Mouse (Mus musculus) limb, embryonic 15.5 days (tissue): ENCODE measurements around the gene Slc9a6. TPM values are rescaled to one million over a fixed set of nuclear protein-coding genes. Genes with fewer than 3 reads are reported as not detected.

ENCODE experiments used
- ATAC-seq: fragments of 200-750 bp; cut with Nextera tagmentation; 2 replicates; pipeline ENCODE4 v1.8.0; 2017; ENCODE audit warnings: low read depth, moderate TSS enrichment; ENCODE audit not compliant: insufficient number of reproducible peaks, low FRiP score, low TSS enrichment
- H3K27ac ChIP-seq: fragments of 300-500 bp; sonication (generic); 2 replicates; pipeline ENCODE4 v1.5.1; 2015; ENCODE audit warnings: moderate library complexity, mild to moderate bottlenecking, inconsistent platforms
- H3K27me3 ChIP-seq: fragments of 300-500 bp; sonication (generic); 2 replicates; pipeline ENCODE4 v1.6.1; 2015; ENCODE audit warnings: inconsistent platforms
- H3K36me3 ChIP-seq: fragments of 300-500 bp; sonication (generic); 2 replicates; pipeline ENCODE4 v1.6.1; 2015; ENCODE audit warnings: inconsistent platforms
- H3K4me1 ChIP-seq: fragments of 300-500 bp; sonication (generic); 2 replicates; pipeline ENCODE4 v1.6.1; 2015; ENCODE audit warnings: inconsistent platforms
- H3K4me2 ChIP-seq: fragments of 300-500 bp; sonication (generic); 2 replicates; pipeline ENCODE4 v1.6.1; 2015; ENCODE audit warnings: mild to moderate bottlenecking, inconsistent platforms
- H3K4me3 ChIP-seq: fragments of 300-500 bp; sonication (generic); 2 replicates; pipeline ENCODE4 v1.5.1; 2015; ENCODE audit warnings: mild to moderate bottlenecking, inconsistent platforms
- H3K9ac ChIP-seq: fragments of 300-500 bp; sonication (generic); 2 replicates; pipeline ENCODE4 v1.6.1; 2015; ENCODE audit warnings: inconsistent platforms
- H3K9me3 ChIP-seq: fragments of 300-500 bp; sonication (generic); 2 replicates; pipeline ENCODE4 v1.6.1; 2016; ENCODE audit warnings: inconsistent platforms
- WGBS: fragments of 180-500 bp; shearing (Covaris S2); methylation state at CpG from one replicate; pipeline ENCODE4 v1.1.7; 2015; 5-methylcytosine and 5-hydroxymethylcytosine counted together
- polyA plus RNA-seq: library from polyadenylated mRNA; unstranded; fragments of >200 nt; fragmentation: Nextera tagmentation; extraction: Ambion mirVana; gene quantifications from 2 replicates; pipeline ENCODE4 v1.2.1, GENCODE M21; 2015

The Slc9a6 gene
- polyA plus RNA-seq = 12.3 and 16.7 TPM in 2 replicates

GRCm38 (mm10) chrX:56609623-56610317, at the start of gene Slc9a6:
Slc9a6 (plus strand) TSS chrX:56609757.
- Histone ChIP-seq H3K27ac (peak within 1 kb of the TSS; percentile 87), H3K4me2 (peak within 1 kb of the TSS; percentile 46), H3K9me3 (no peaks in the 10 kb centered on the region), H3K4me3 (peak within 1 kb of the TSS; percentile 59), H3K27me3 (no peaks in the 10 kb centered on the region), H3K36me3 (no peaks in the 10 kb centered on the region), H3K4me1 (peaks cover 3% of the 10 kb centered on the region; the same call in 1 of the 2 replicates), H3K9ac (peak within 1 kb of the TSS; percentile 44)
- WGBS = 8% methylated on average over 37 of the region's 50 CpGs
- peak; percentile 92 for ATAC-seq

GRCm38 (mm10) chrX:56572465-56572864, 37.1 kb upstream of the Slc9a6 start:
- 27% methylated on average over 6 of the region's 6 CpGs for WGBS
- Histone ChIP-seq H3K4me1 (no peaks in the 10 kb centered on the region), H3K9ac (no peak overlapping the region), H3K27me3 (no peaks in the 10 kb centered on the region), H3K9me3 (no peaks in the 10 kb centered on the region), H3K4me3 (no peak overlapping the region), H3K27ac (no peak overlapping the region), H3K36me3 (no peaks in the 10 kb centered on the region), H3K4me2 (no peak overlapping the region)
- no peak for ATAC-seq

- Histone ChIP-seq H3K9ac (no peak overlapping the region), H3K36me3 (no peaks in the 10 kb centered on the region), H3K4me1 (no peaks in the 10 kb centered on the region), H3K27me3 (no peaks in the 10 kb centered on the region), H3K9me3 (no peaks in the 10 kb centered on the region), H3K27ac (no peak overlapping the region), H3K4me3 (no peak overlapping the region), H3K4me2 (no peak overlapping the region)
- 82% methylated on average over 2 of the region's 2 CpGs for WGBS
- ATAC-seq = no peak
These were observed 31.4 kb upstream of the Slc9a6 start for GRCm38 (mm10) chrX:56578200-56578599.

- 18% methylated on average over 25 of the region's 25 CpGs for WGBS
- peak; percentile 19; the same call in 1 of the 2 replicates for ATAC-seq
These were observed 12.2 kb upstream of the Slc9a6 start for GRCm38 (mm10) chrX:56597219-56597886.

GRCm38 (mm10) chrX:56597887-56598640, 11.5 kb upstream of the Slc9a6 start, which contains the start of gene Mmgt1:
Mmgt1 (minus strand) TSS chrX:56598069.
- H3K9me3 ChIP-seq = no peaks in the 10 kb centered on the region
- ATAC-seq = peak; percentile 99
- H3K36me3 ChIP-seq = no peaks in the 10 kb centered on the region
- 19% methylated on average over 42 of the region's 44 CpGs for WGBS
- peak within 1 kb of the TSS; percentile 50 for H3K4me2 ChIP-seq
- H3K27me3 ChIP-seq = no peaks in the 10 kb centered on the region
- H3K4me1 ChIP-seq = 0 out of 2 replicates have a peak, but pooled peaks cover 2% of the 10 kb centered on the region
- peak within 1 kb of the TSS; percentile 78 for H3K9ac ChIP-seq
- H3K4me3 ChIP-seq = peak within 1 kb of the TSS; percentile 64
- H3K27ac ChIP-seq = peak within 1 kb of the TSS; percentile 76

More at GRCm38 (mm10) chrX:56597219-56597886, 12.2 kb upstream of the Slc9a6 start:
- no peaks in the 10 kb centered on the region for H3K36me3 ChIP-seq
- peak overlapping the region; percentile 64 for H3K4me3 ChIP-seq
- peak overlapping the region; percentile 78 for H3K9ac ChIP-seq
- H3K27ac ChIP-seq = peak overlapping the region; percentile 76
- no peaks in the 10 kb centered on the region for H3K9me3 ChIP-seq
- peak overlapping the region; percentile 50 for H3K4me2 ChIP-seq
- 0 out of 2 replicates have a peak, but pooled peaks cover 2% of the 10 kb centered on the region for H3K4me1 ChIP-seq
- H3K27me3 ChIP-seq = no peaks in the 10 kb centered on the region

GRCm38 (mm10) chrX:56606536-56606935, 3.0 kb upstream of the Slc9a6 start:
- ATAC-seq = no peak

GRCm38 (mm10) chrX:56607032-56607710, 2.4 kb upstream of the Slc9a6 start:
- peaks cover 3% of the 10 kb centered on the region; the same call in 1 of the 2 replicates for H3K4me1 ChIP-seq
- no peak for ATAC-seq
- H3K27me3 ChIP-seq = no peaks in the 10 kb centered on the region
- H3K36me3 ChIP-seq = no peaks in the 10 kb centered on the region
- no peaks in the 10 kb centered on the region for H3K9me3 ChIP-seq
- H3K9ac ChIP-seq = no peak overlapping the region
- no peak overlapping the region for H3K27ac ChIP-seq
- H3K4me3 ChIP-seq = no peak overlapping the region
- WGBS = 81% methylated on average over 7 of the region's 7 CpGs
- no peak overlapping the region for H3K4me2 ChIP-seq

More at GRCm38 (mm10) chrX:56606536-56606935, 3.0 kb upstream of the Slc9a6 start:
- Histone ChIP-seq H3K9me3 (no peaks in the 10 kb centered on the region), H3K9ac (no peak overlapping the region), H3K27me3 (no peaks in the 10 kb centered on the region), H3K4me3 (no peak overlapping the region), H3K27ac (no peak overlapping the region), H3K4me1 (peaks cover 3% of the 10 kb centered on the region; the same call in 1 of the 2 replicates), H3K4me2 (no peak overlapping the region), H3K36me3 (no peaks in the 10 kb centered on the region)
- 63% methylated on average over 2 of the region's 2 CpGs for WGBS

- H3K36me3 ChIP-seq = no peaks in the 10 kb centered on the region
- no peak overlapping the region for H3K9ac ChIP-seq
- peak; percentile 14; the same call in 1 of the 2 replicates for ATAC-seq
- no peaks in the 10 kb centered on the region for H3K9me3 ChIP-seq
- peak overlapping the region; percentile 59 for H3K4me3 ChIP-seq
- H3K4me1 ChIP-seq = peaks cover 3% of the 10 kb centered on the region; the same call in 1 of the 2 replicates
- peak overlapping the region; percentile 42 for H3K4me2 ChIP-seq
- no peaks in the 10 kb centered on the region for H3K27me3 ChIP-seq
- H3K27ac ChIP-seq = peak overlapping the region; percentile 50; the same call in 1 of the 2 replicates
- WGBS = 16% methylated on average over 7 of the region's 7 CpGs
These were observed 303 bp upstream of the Slc9a6 start for GRCm38 (mm10) chrX:56609285-56609622.

GRCm38 (mm10) chrX:56610318-56610694, 749 bp downstream of the Slc9a6 start:
- no peak for ATAC-seq
- 12% methylated on average over 13 of the region's 13 CpGs for WGBS

GRCm38 (mm10) chrX:56615236-56615635, 5.7 kb downstream of the Slc9a6 start:
- H3K27ac ChIP-seq = no peak overlapping the region
- no peak for ATAC-seq
- H3K4me1 ChIP-seq = peaks cover 3% of the 10 kb centered on the region; the same call in 1 of the 2 replicates
- H3K36me3 ChIP-seq = no peaks in the 10 kb centered on the region
- H3K27me3 ChIP-seq = no peaks in the 10 kb centered on the region
- H3K4me2 ChIP-seq = no peak overlapping the region
- H3K4me3 ChIP-seq = no peak overlapping the region
- WGBS = 79% methylated on average over 2 of the region's 2 CpGs
- no peaks in the 10 kb centered on the region for H3K9me3 ChIP-seq
- H3K9ac ChIP-seq = no peak overlapping the region

More at GRCm38 (mm10) chrX:56610318-56610694, 749 bp downstream of the Slc9a6 start:
- Histone ChIP-seq H3K4me2 (peak overlapping the region; percentile 46), H3K4me3 (peak overlapping the region; percentile 59), H3K4me1 (peaks cover 3% of the 10 kb centered on the region; the same call in 1 of the 2 replicates), H3K36me3 (no peaks in the 10 kb centered on the region), H3K27ac (peak overlapping the region; percentile 87; the same call in 1 of the 2 replicates), H3K9ac (peak overlapping the region; percentile 44), H3K9me3 (no peaks in the 10 kb centered on the region), H3K27me3 (no peaks in the 10 kb centered on the region)

GRCm38 (mm10) chrX:56636185-56636584, 26.6 kb downstream of the Slc9a6 start:
- Histone ChIP-seq H3K4me3 (no peak overlapping the region), H3K27me3 (no peaks in the 10 kb centered on the region), H3K9me3 (no peaks in the 10 kb centered on the region), H3K27ac (no peak overlapping the region), H3K4me2 (no peak overlapping the region), H3K36me3 (no peaks in the 10 kb centered on the region; the same call in 1 of the 2 replicates), H3K4me1 (no peaks in the 10 kb centered on the region), H3K9ac (no peak overlapping the region)
- WGBS = 67% methylated on average over 5 of the region's 5 CpGs
- ATAC-seq = no peak
